Mouse (Mus musculus): ENCODE results near the gene Skiv2l. TPM values are rescaled to one million over a fixed set of nuclear protein-coding genes. Genes with fewer than 3 reads are reported as not detected.

The Skiv2l gene
- polyA plus RNA-seq, 1 experiment from 2014 or later, result 39.9 TPM

GRCm38 (mm10) chr17:34861704-34862415 lies 11.8 kb upstream of the Skiv2l start:
- Histone ChIP-seq H3K4me3 (replicated peaks) (peak overlapping the region; percentile 23), H3K4me2 (replicated peaks) (peak overlapping the region; percentile 53)

GRCm38 (mm10) chr17:34860514-34860913 lies 10.5 kb upstream of the Skiv2l start:
- Histone ChIP-seq H3K27ac (no peak overlapping the region), H3K4me3 (replicated peaks) (no peak overlapping the region), H3K9me3 (no peaks in the 10 kb centered on the region), H3K9ac (no peak overlapping the region), H3K4me2 (replicated peaks) (peak overlapping the region; percentile 53), H3K4me1 (replicated peaks) (no peaks in the 10 kb centered on the region; the same call in 1 of the 2 replicates), H3K36me3 (peaks cover 10% of the 10 kb centered on the region), H3K27me3 (replicated peaks) (no peaks in the 10 kb centered on the region)
- ATAC-seq, result no peak
- 76% methylated on average over 9 of the region's 9 CpGs for WGBS

More at GRCm38 (mm10) chr17:34861704-34862415, 11.8 kb upstream of the Skiv2l start:
- no peaks in the 10 kb centered on the region; the same call in 1 of the 2 replicates for H3K4me1 ChIP-seq (replicated peaks)
- peak overlapping the region; percentile 79 for H3K27ac ChIP-seq
- WGBS, result 53% methylated on average over 13 of the region's 13 CpGs
- peaks cover under 1% of the 10 kb centered on the region; the same call in 1 of the 2 replicates for H3K36me3 ChIP-seq
- H3K27me3 ChIP-seq (replicated peaks), result no peaks in the 10 kb centered on the region
- peak overlapping the region; percentile 24; the same call in 1 of the 2 replicates for H3K9ac ChIP-seq
- no peaks in the 10 kb centered on the region for H3K9me3 ChIP-seq
- peak; percentile 79 for ATAC-seq

- ATAC-seq, result no peak
- H3K4me2 ChIP-seq (replicated peaks), result no peak overlapping the region
- no peak overlapping the region for H3K9ac ChIP-seq
- no peak overlapping the region for H3K4me3 ChIP-seq (replicated peaks)
- peaks cover 22% of the 10 kb centered on the region for H3K36me3 ChIP-seq
- no peaks in the 10 kb centered on the region for H3K27me3 ChIP-seq (replicated peaks)
- 75% methylated on average over 4 of the region's 4 CpGs for WGBS
- H3K27ac ChIP-seq, result no peak overlapping the region
- no peaks in the 10 kb centered on the region for H3K9me3 ChIP-seq
- no peaks in the 10 kb centered on the region; the same call in 1 of the 2 replicates for H3K4me1 ChIP-seq (replicated peaks)
These were observed 8.7 kb upstream of the Skiv2l start for GRCm38 (mm10) chr17:34858670-34859069.

GRCm38 (mm10) chr17:34855825-34856224 lies 5.8 kb upstream of the Skiv2l start:
- no peak overlapping the region for H3K4me3 ChIP-seq (replicated peaks)
- ATAC-seq, result peak; percentile 32; the same call in 1 of the 2 replicates
- peaks cover 33% of the 10 kb centered on the region for H3K36me3 ChIP-seq
- H3K27ac ChIP-seq, result no peak overlapping the region
- WGBS, result 30% methylated on average over 3 of the region's 3 CpGs
- H3K9me3 ChIP-seq, result no peaks in the 10 kb centered on the region
- H3K27me3 ChIP-seq (replicated peaks), result no peaks in the 10 kb centered on the region
- H3K4me1 ChIP-seq (replicated peaks), result peaks cover 9% of the 10 kb centered on the region
- H3K4me2 ChIP-seq (replicated peaks), result no peak overlapping the region
- H3K9ac ChIP-seq, result no peak overlapping the region; the same call in 1 of the 2 replicates

- WGBS, result 72% methylated on average over 3 of the region's 3 CpGs
- no peaks in the 10 kb centered on the region for H3K9me3 ChIP-seq
- H3K4me2 ChIP-seq (replicated peaks), result no peak overlapping the region
- no peak overlapping the region for H3K4me3 ChIP-seq (replicated peaks)
- H3K36me3 ChIP-seq, result peaks cover 33% of the 10 kb centered on the region
- no peaks in the 10 kb centered on the region for H3K27me3 ChIP-seq (replicated peaks)
- H3K4me1 ChIP-seq (replicated peaks), result peaks cover 11% of the 10 kb centered on the region
- H3K27ac ChIP-seq, result no peak overlapping the region
- H3K9ac ChIP-seq, result no peak overlapping the region
- ATAC-seq, result no peak
These were observed 4.8 kb upstream of the Skiv2l start for GRCm38 (mm10) chr17:34854761-34855160.

- H3K36me3 ChIP-seq, result peaks cover 33% of the 10 kb centered on the region
- H3K4me3 ChIP-seq (replicated peaks), result no peak overlapping the region
- no peak overlapping the region for H3K27ac ChIP-seq
- H3K9ac ChIP-seq, result peak overlapping the region; percentile 8; the same call in 1 of the 2 replicates
- no peaks in the 10 kb centered on the region for H3K9me3 ChIP-seq
- no peak for ATAC-seq
- 69% methylated on average over 8 of the region's 8 CpGs for WGBS
- peaks cover 17% of the 10 kb centered on the region for H3K4me1 ChIP-seq (replicated peaks)
- no peaks in the 10 kb centered on the region for H3K27me3 ChIP-seq (replicated peaks)
- H3K4me2 ChIP-seq (replicated peaks), result no peak overlapping the region
These were observed 3.5 kb upstream of the Skiv2l start for GRCm38 (mm10) chr17:34853511-34853910.

GRCm38 (mm10) chr17:34850517-34851125 lies 611 bp upstream of the Skiv2l start:
- Histone ChIP-seq H3K4me2 (replicated peaks) (peak overlapping the region; percentile 76), H3K9ac (peak overlapping the region; percentile 73), H3K9me3 (no peaks in the 10 kb centered on the region), H3K4me1 (replicated peaks) (peaks cover 17% of the 10 kb centered on the region), H3K36me3 (peaks cover 42% of the 10 kb centered on the region), H3K27me3 (replicated peaks) (no peaks in the 10 kb centered on the region), H3K4me3 (replicated peaks) (peak overlapping the region; percentile 72), H3K27ac (peak overlapping the region; percentile 73; the same call in 1 of the 2 replicates)
- 1% methylated on average over 25 of the region's 25 CpGs for WGBS
- ATAC-seq, result peak; percentile 78

GRCm38 (mm10) chr17:34847615-34848014 lies 2.4 kb downstream of the Skiv2l start:
- Histone ChIP-seq H3K4me3 (replicated peaks) (no peak overlapping the region), H3K4me2 (replicated peaks) (no peak overlapping the region), H3K4me1 (replicated peaks) (peaks cover 17% of the 10 kb centered on the region), H3K36me3 (peaks cover 31% of the 10 kb centered on the region), H3K9me3 (no peaks in the 10 kb centered on the region), H3K27me3 (replicated peaks) (no peaks in the 10 kb centered on the region), H3K27ac (no peak overlapping the region), H3K9ac (no peak overlapping the region)
- ATAC-seq, result no peak
- 88% methylated on average over 7 of the region's 7 CpGs for WGBS

- H3K27me3 ChIP-seq (replicated peaks), result no peaks in the 10 kb centered on the region
- no peak overlapping the region for H3K9ac ChIP-seq
- ATAC-seq, result no peak
- 87% methylated on average over 6 of the region's 6 CpGs for WGBS
- H3K36me3 ChIP-seq, result peaks cover 28% of the 10 kb centered on the region
- H3K4me2 ChIP-seq (replicated peaks), result no peak overlapping the region
- no peaks in the 10 kb centered on the region for H3K9me3 ChIP-seq
- no peak overlapping the region for H3K4me3 ChIP-seq (replicated peaks)
- no peak overlapping the region for H3K27ac ChIP-seq
- H3K4me1 ChIP-seq (replicated peaks), result peaks cover 17% of the 10 kb centered on the region
These were observed 2.8 kb downstream of the Skiv2l start for GRCm38 (mm10) chr17:34847192-34847591.

GRCm38 (mm10) chr17:34844884-34845283 lies 5.1 kb downstream of the Skiv2l start:
- WGBS, result 92% methylated on average over 13 of the region's 13 CpGs

GRCm38 (mm10) chr17:34840736-34841307 lies 9.2 kb downstream of the Skiv2l start:
- Histone ChIP-seq H3K4me3 (replicated peaks) (no peak overlapping the region), H3K4me1 (replicated peaks) (peaks cover 18% of the 10 kb centered on the region), H3K9ac (no peak overlapping the region), H3K9me3 (no peaks in the 10 kb centered on the region), H3K27ac (no peak overlapping the region), H3K27me3 (replicated peaks) (no peaks in the 10 kb centered on the region), H3K4me2 (replicated peaks) (no peak overlapping the region), H3K36me3 (peaks cover 28% of the 10 kb centered on the region)
- 83% methylated on average over 6 of the region's 6 CpGs for WGBS
- ATAC-seq, result no peak

More at GRCm38 (mm10) chr17:34844884-34845283, 5.1 kb downstream of the Skiv2l start:
- H3K27ac ChIP-seq, result no peak overlapping the region
- no peaks in the 10 kb centered on the region for H3K27me3 ChIP-seq (replicated peaks)
- H3K9ac ChIP-seq, result no peak overlapping the region
- no peak overlapping the region for H3K4me2 ChIP-seq (replicated peaks)
- H3K36me3 ChIP-seq, result peaks cover 38% of the 10 kb centered on the region
- H3K4me1 ChIP-seq (replicated peaks), result peaks cover 6% of the 10 kb centered on the region; the same call in 1 of the 2 replicates
- H3K4me3 ChIP-seq (replicated peaks), result no peak overlapping the region
- no peak for ATAC-seq
- H3K9me3 ChIP-seq, result no peaks in the 10 kb centered on the region

GRCm38 (mm10) chr17:34838785-34839184 lies 11.2 kb downstream of the Skiv2l start:
- Histone ChIP-seq H3K9ac (no peak overlapping the region), H3K27ac (no peak overlapping the region), H3K9me3 (no peaks in the 10 kb centered on the region), H3K4me2 (replicated peaks) (no peak overlapping the region), H3K4me3 (replicated peaks) (no peak overlapping the region), H3K4me1 (replicated peaks) (peaks cover 22% of the 10 kb centered on the region), H3K27me3 (replicated peaks) (no peaks in the 10 kb centered on the region), H3K36me3 (peaks cover 16% of the 10 kb centered on the region)
- no peak for ATAC-seq
- WGBS, result 87% methylated on average over 7 of the region's 7 CpGs
